Mouse (Mus musculus) hematopoietic stem cell, adult 5-6 weeks (primary cell): Measurements from ENCODE around the gene Rd3l. TPM values are rescaled to one million over a fixed set of nuclear protein-coding genes. Genes with fewer than 3 reads are reported as not detected.

Experiments used
- ATAC-seq, 2 experiments: fragments of 125-278 bp in 1 of 2; replicated peaks in 1 of 2; 2 replicates each; pipeline ENCODE4 v1.8.0; 2016 to 2017; ENCODE audit warnings: inconsistent platforms in 2 of 2, mild to moderate bottlenecking in 2 of 2, moderate number of reproducible peaks in 2 of 2, low read depth in 1 of 2, moderate TSS enrichment in 1 of 2; ENCODE audit not compliant: low FRiP score in 2 of 2, poor library complexity in 2 of 2, severe bottlenecking in 2 of 2, insufficient read depth in 1 of 2, low TSS enrichment in 1 of 2
- total RNA-seq: library from RNA; stranded (forward); fragments of 172-1452, 232-1000 nt; gene quantifications from 2 replicates; pipeline ENCODE4 v1.2.3, GENCODE M21; 2017

Rd3l gene
- total RNA-seq, 1 experiment from 2014 or later, result not detected

DNA sequence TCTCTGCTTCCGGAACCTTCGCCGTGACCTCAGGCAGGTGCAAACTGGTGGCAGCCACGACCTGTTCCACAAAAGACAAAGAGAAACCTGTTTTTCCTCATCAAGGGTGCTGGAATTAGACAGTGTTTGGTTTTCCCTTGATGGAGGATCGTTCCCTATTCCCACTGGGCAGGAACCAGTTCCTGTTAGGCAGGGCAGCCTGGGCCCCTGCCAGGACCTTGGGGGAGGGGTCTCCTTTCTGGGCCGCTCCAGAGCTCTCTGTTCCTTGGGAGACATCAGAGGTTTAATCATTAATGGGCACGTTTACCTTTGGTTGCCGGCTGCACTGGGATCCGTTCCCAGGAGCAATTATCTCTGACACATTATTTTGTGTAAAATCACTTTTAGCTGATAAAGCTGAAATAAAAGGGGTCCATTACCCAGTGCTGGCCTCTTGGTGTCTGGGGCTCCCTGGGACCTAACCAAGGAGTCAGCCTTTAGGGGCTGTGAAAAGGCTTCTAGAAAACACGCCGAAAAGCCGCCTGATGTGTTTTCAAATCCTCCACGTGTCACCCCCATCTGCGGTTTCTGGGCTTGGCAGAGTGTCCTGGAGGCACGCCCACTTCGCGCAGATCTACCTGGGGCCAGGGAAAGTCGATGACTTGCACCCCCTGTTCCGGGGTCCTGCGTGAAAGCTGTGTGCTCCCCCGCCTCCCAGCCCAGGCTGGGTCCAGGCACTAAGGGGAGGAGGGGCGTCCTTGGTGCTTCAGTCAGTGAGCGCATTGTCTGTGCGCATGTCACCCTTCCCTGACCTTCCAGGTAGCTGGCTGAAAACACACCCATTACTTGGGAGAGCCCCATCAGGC is 44.2 kb downstream of the Rd3l start:
- no peak for ATAC-seq

GRCm38 (mm10) chr12:111933971-111934370 is 47.1 kb downstream of the Rd3l start:
- ATAC-seq, result no peak

DNA sequence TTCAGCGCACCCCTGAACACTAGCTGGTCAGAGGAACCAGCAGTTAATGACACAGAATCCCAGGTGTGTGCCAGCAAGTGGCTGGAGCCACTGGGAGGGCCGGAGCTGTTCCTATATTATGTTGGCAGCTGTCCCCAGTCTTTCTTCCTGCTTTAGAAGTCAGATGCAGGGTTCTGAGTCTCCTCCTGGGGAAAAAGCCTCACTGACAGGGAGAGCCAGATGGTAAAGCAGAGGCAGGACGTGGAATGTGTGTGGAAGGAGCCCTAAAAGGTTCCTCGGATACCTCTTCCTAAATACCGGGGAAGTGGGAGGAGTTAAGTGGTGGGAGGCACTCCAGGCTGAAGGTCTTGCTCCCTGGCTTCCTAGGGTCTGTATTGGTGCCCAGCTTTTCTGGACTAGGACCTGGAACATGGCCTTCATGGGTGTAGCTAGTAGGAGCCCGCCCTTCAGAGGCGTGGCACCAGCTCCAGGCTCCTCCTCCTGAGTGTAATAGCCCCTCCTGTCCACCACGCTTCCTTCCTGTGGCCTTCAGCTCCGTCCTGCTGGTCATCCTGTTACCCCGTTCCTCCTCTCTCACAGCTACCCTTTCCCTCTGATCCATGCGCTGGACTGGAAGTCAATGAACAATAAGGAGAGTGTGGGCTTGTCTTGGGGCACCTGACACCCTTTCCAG is 47.9 kb downstream of the Rd3l start:
- ATAC-seq, result peak in 1 of 2 experiments; percentile 54; a peak in 2 of 4 replicates

- ATAC-seq, result no peak
These were observed 48.6 kb downstream of the Rd3l start for GRCm38 (mm10) chr12:111932513-111932912.

DNA sequence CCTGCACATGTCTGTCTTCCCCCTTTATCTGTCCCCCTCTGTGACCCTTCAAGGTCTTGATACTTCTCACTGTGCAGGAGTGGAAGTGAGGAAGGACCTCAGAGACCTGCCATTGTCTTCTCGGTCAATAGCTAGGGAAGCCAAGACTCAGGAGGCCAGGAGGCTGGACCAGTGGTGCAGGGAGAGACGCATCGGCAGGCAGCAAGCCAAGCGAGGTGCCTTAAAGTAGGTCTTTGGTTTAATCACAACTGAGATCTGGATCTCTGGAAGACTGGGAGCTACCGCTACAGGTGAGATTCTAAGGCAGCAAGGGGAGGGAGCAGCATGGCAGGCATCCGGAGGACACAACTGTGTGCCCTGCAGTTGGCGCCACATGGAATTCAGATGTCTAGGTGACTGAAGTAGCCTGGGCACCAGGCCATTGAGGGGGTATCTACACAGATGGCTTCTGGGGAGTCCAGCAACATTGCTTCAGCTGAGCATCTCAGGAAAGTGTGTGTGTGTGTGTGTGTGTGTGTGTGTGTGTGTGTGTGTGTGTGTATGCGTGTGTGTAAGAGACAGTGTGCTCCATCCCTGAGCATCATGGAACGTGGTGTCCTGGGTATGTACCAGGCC is 49.6 kb downstream of the Rd3l start:
- no peak for ATAC-seq

Other genes starting within 250 kb of the Rd3l start
- gene Klc1, start 222.5 kb downstream of the Rd3l start, total RNA-seq, result 64.8 and 73.9 TPM in 2 replicates
- 9.2 and 9.7 TPM in 2 replicates for gene Xrcc3, start 167.4 kb downstream of the Rd3l start, total RNA-seq
- gene Zfyve21, start 167.1 kb downstream of the Rd3l start, total RNA-seq, result 8.6 and 9.1 TPM in 2 replicates
- gene Ppp1r13b, start 73.2 kb downstream of the Rd3l start, total RNA-seq, result 25.8 and 34.7 TPM in 2 replicates
- 222 and 478 TPM in 2 replicates for gene Atp5mpl, start 14.3 kb downstream of the Rd3l start, total RNA-seq
- 0.30 TPM in 1 of 2 replicates, not detected in the other for gene Tdrd9, start 9.8 kb downstream of the Rd3l start, total RNA-seq
- not detected in 2 replicates for gene Aspg, start 125.4 kb upstream of the Rd3l start, total RNA-seq
- not detected in 2 replicates for gene Kif26a, start 164.9 kb upstream of the Rd3l start, total RNA-seq